Mouse (Mus musculus): Measurements from ENCODE around the gene Gnat2.

The Gnat2 gene

DNA sequence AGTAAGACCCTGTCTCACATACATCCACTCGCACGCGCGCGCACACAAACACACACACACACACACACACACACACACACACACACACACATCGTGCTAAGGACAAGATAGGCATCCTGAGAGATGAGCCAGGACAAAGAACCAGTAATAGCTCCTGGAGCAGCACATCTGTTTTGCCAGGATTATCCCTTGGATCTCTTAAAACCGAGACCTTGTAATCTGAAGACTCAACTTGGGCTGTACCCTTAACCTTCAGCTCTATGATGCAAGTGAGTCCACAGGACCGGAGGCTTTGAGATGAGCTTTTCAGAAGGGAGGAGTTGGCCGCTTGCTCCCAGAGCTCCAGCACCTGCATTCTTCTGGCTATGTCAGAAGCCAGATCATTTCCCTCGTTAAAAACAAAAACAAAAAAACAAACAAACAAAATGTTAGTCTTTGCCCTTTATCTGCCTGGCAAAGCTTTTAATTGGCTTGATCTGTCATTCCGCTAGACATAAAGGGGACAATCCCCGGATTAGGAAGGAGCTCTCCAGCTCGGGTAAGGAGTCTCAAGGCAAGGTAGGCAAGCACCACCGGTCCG lies at the start of gene Gnat2:
Gene Gnat2, plus strand, starts transcription at position 254 of the 580 bp plus-strand sequence.
- DNase-seq (ENCODE audit: low spot score in 2 of 2), result no peak

DNA sequence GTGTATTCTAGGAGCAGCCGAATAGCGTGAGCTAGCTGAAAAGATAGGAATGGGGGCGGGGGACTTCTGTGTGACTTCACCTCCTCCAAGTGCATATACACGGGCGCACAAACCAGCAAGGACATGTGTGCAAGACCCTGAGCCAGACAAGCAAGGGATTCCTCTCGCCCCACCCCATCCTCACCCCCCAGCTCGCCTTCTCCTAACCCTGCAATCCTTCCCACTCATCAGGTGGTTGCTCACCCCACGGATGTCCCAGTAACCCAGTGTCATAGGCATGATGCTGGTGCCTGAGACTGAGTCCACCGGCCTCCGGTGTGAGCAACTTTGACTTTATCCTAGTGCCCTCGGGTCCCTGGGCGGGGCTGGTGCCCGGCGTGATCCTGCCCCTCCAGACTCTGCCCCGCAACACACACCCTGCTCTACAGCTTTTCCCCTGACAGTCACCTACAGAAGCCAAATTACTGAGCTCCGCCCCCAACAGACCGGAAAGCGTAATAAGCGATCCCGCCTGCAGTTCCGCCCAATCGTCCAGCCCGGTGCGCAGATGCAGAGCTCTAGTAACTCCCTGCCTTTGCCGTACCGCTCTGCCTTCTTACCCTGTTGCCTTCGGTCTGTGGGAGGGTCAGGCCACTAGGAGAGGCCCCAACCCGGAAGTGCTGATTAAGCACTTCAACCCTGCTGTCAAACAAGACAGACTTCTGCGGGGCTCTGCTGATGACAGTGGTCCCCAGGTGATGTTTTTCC lies 48.0 kb upstream of the Gnat2 start, which contains the start of gene Gstm4:
Gene Gstm4, minus strand, starts transcription at position 501 of the 747 bp plus-strand sequence.
- DNase-seq (ENCODE audit: low spot score in 2 of 2), result peak; percentile 89

GRCm38 (mm10) chr3:108046944-108047655 lies 45.5 kb upstream of the Gnat2 start:
- DNase-seq (ENCODE audit: low spot score in 2 of 2), result no peak

- DNase-seq (ENCODE audit: low spot score in 2 of 2), result no peak
Measured at GRCm38 (mm10) chr3:108048306-108048705, 44.3 kb upstream of the Gnat2 start.

DNA sequence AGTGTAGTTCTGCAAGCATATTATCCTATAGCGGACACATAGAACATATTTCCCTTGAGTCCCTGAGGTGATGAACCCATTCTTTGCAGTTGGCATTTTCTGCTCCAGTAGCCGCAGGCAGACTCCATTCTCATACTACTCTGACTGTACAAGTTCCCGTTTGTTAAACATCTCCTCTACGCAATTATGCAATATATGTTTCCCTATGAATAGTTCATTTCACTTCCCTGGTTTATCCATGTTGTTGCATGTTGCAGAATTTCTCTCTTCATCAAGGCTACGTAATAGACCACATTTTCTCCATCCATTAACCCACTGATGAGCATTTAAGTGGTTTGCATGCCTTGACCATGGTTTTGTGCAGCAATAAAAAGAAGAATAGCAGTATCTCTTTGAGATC lies 42.1 kb upstream of the Gnat2 start:
- DNase-seq (ENCODE audit: low spot score in 2 of 2), result no peak

DNA sequence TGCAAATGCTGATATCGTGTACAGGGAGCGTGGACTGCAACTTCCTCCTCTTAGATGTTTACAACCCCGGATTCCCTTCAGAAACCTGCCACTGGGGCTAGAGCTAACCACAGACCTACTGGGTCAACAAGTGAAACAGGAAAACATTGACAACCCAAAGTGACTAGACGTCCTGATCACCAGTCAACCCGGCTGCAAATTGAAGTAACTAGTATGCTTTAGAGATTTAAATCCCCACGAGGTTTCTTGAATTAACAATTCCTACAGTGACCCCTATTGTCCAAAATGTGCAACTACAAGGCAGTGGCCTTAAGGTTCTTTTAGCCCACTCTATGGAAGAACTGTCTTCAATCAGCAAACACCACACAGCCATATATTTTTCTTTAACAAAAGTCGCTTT lies 31.2 kb upstream of the Gnat2 start:
- peak in 1 of 2 experiments; percentile 66 for DNase-seq (ENCODE audit: low spot score in 2 of 2)

GRCm38 (mm10) chr3:108062648-108063047 lies 29.9 kb upstream of the Gnat2 start:
- no peak for DNase-seq (ENCODE audit: low spot score in 2 of 2)

DNA sequence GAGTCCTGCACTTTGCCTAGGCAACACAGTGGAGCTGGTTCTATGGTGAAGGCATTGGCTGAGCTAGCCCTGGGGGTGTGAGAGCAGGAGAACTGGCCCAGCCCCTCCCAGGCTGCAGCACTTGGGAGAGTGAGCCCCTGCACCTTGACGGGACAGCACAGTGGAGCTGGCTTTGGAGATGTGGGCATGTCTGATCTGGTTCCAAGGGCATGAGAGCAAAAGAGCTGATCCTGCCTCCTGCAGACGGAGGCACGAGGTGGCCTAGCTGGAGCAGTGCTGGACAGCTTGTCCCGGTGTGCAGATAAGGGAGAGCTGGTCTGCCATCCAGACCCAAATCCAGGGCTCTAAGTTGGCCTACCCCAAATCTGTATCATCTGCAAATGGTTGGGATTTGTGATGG lies 27.9 kb upstream of the Gnat2 start:
- DNase-seq (ENCODE audit: low spot score in 2 of 2), result no peak

- DNase-seq (ENCODE audit: low spot score in 2 of 2), result no peak
Measured at GRCm38 (mm10) chr3:108065551-108065950, 27.0 kb upstream of the Gnat2 start.

- no peak for DNase-seq (ENCODE audit: low spot score in 2 of 2)
Measured at GRCm38 (mm10) chr3:108067370-108067934, 25.1 kb upstream of the Gnat2 start.

- no peak for DNase-seq (ENCODE audit: low spot score in 2 of 2)
Measured at GRCm38 (mm10) chr3:108068826-108069225, 23.8 kb upstream of the Gnat2 start.

DNA sequence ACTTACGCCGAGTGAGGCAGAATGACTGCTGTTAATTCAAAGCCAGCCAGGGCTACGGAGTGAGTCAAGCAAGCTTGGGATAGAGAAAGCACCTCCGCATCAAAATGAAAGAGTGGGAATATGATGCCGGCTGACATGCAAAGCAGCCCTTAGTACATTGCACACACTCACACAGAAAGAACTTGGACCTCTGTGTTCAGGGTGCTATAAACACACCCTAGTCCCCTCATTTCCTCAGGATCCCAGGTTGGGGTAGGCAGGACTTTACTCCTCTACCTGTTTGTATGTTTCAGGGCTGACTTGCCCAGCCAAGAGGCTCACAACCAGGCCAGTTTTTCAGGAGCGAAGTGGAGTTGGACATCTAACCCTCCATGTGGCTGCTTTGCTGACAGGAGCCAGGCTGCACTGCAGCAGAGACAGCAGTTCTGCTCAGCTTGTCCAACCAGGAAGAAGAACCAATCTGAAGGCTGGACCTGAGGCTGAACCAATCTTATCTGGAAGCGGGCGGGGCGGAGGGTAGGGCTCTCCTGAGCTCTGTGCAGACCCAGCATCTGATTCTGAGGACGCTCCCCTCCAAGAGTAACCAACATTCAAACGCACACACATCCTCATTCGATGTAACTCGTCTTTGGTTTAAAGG lies 23.2 kb upstream of the Gnat2 start:
- no peak for DNase-seq (ENCODE audit: low spot score in 2 of 2)

DNA sequence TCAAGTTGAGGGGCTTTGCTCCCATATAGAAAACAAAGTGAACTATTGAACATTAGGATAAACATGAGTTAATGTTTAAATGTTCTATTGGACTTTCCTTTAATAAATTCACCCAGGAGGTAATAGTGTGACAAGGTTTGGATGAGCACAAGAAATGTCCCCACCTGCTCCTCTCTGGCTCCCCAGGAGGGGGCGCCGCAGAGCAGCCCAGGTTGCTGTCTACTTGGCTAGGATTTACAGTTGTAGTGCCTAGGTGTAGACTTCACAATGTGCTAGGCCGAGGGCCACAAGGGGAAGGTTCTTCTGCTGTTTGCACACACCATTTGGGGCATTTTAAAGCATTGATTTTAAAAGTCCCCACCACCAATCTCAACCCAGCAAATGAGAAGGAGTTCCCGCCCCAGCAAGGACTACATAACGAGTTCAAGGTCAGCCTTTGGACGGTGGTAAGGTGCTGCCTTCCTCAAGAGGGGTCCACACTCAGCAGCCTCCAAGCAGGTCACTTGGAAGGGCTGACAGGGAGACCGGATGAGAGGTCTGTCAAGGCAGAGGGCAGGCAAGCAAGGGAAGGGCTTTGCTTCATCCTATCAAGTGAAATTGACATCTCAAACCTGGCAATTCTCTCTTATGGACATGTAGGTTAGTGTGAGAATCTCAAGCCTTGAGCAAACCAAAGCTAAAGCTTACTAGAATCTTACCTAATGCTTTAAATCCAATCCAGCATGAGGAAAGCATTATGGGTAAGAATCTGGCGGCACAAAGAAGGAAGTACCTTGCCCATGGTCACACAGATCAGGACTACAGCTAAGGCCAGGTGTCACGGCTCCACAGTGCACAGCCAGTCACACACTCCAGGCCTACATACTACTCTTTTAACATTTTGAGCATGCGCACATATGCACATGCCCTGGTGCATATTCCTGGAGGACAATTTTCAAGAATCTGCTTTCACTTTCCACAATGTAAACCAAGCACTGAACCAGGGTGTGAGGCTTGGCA lies 22.0 kb upstream of the Gnat2 start:
- peak; percentile 67 to 70 for DNase-seq (ENCODE audit: low spot score in 2 of 2)

GRCm38 (mm10) chr3:108072983-108073569 lies 19.5 kb upstream of the Gnat2 start:
- no peak for DNase-seq (ENCODE audit: low spot score in 2 of 2)

- no peak for DNase-seq (ENCODE audit: low spot score in 2 of 2)
Measured at GRCm38 (mm10) chr3:108076836-108077235, 15.8 kb upstream of the Gnat2 start.

GRCm38 (mm10) chr3:108081681-108082080 lies 10.9 kb upstream of the Gnat2 start:
- DNase-seq (ENCODE audit: low spot score in 2 of 2), result no peak

DNA sequence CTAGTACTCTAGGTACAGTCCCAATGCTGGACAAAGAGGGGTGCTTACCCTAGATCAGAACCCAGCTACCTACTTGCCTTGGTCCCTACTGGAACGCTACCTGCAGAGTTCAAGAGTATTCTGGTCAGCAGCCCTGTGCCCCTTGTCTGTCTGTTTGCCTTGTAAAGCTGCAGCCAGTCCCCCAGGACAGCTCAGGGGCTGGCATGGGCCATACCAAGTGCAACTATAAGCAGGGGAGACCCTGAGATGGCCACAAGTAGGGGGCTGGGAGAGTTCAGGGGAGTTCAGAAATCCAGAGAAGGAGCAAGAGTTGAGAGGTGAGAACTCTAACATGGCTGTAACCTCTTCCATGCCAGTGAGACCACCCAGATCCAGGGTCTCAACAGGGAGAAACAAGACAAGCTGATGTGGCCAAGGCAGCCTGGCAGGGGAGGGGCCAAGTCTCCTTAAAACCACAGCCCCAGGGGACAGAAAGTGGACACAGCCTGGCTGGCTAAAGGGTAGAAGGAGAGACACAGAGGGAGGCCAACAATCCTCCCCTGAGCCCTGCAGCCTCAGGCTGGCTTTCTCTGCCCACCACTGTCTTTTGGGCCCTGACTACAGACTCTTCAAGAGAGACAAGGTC lies 10.2 kb upstream of the Gnat2 start:
- no peak for DNase-seq (ENCODE audit: low spot score in 2 of 2)

- DNase-seq (ENCODE audit: low spot score in 2 of 2), result no peak
Measured at GRCm38 (mm10) chr3:108083161-108083560, 9.4 kb upstream of the Gnat2 start.

DNA sequence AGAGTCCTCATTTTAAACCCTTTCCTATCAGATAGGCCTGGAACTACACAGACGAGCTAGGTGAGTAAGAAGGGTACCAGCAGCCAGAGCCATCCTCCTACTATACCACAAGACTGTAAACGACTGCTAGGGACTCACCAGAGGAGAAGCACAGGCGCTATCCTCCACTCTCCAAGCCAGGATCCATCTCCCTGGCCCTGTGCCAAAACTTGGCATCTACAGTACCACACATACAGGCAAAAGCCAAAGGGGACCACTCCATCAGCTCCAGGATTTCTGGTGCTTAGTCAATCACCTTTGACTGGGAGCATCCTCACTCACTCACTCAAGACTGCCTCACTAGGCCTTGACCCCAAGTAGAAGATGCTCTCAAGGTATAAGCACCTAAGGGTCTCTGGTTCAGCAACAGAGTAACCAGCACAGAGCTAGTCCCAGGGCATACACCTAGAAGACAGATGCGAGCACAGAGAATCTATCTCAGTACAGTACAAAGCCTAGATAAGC lies 8.6 kb upstream of the Gnat2 start:
- no peak for DNase-seq (ENCODE audit: low spot score in 2 of 2)
